Mouse (Mus musculus) hindbrain, embryonic 10.5 days (tissue): ENCODE measurements at regions not wholly inside any gene's neighbourhood (a gene's known extent, or its start where the extent isn't known, plus 50 kb on each side); places are given as distances from the start of the nearest gene placed in this dataset.
A peak's percentile ranks its signal among the peaks of the same experiment; 100 is the strongest.
"Not testable (repeated sequence)": the region's sequence is repeated elsewhere in the genome, so short reads cannot be mapped to it uniquely, and the experiment has no call there.

Experiments
- DNase-seq: peaks from one replicate; pipeline ENCODE4 v3.0.0-alpha.2; 2017; ENCODE audit warnings: low spot score
- H3K27ac ChIP-seq: fragments of 300-500 bp; sonication (generic); 2 replicates; pipeline ENCODE4 v1.5.1; 2016; ENCODE audit warnings: mild to moderate bottlenecking, moderate library complexity
- H3K27me3 ChIP-seq: fragments of 300-500 bp; sonication (generic); 2 replicates; pipeline ENCODE4 v1.6.1; 2016; ENCODE audit warnings: mild to moderate bottlenecking; ENCODE audit not compliant: poor library complexity, insufficient read depth, severe bottlenecking
- H3K36me3 ChIP-seq: fragments of 300-500 bp; sonication (generic); 2 replicates; pipeline ENCODE4 v1.6.1; 2016; ENCODE audit warnings: mild to moderate bottlenecking, moderate library complexity
- H3K4me1 ChIP-seq: fragments of 300-500 bp; sonication (generic); replicated peaks from 2 replicates; pipeline ENCODE4 v1.6.1; 2016; ENCODE audit warnings: mild to moderate bottlenecking
- H3K4me3 ChIP-seq: fragments of 300-500 bp; sonication (generic); 2 replicates; pipeline ENCODE4 v1.5.1; 2016; ENCODE audit warnings: mild to moderate bottlenecking, moderate library complexity
- H3K9me3 ChIP-seq: fragments of 300-500 bp; sonication (generic); 2 replicates; pipeline ENCODE4 v1.6.1; 2016; ENCODE audit warnings: mild to moderate bottlenecking, moderate library complexity
- WGBS: fragments of 180-500 bp; shearing (Covaris S2); methylation state at CpG from one replicate; pipeline ENCODE4 v1.1.7; 2016; 5-methylcytosine and 5-hydroxymethylcytosine counted together

GRCm38 (mm10) chr3:21955681-21956080, 120.8 kb upstream of the Tbl1xr1 start:
- Histone ChIP-seq H3K4me3 (no peak overlapping the region), H3K9me3 (no peaks in the 10 kb centered on the region), H3K36me3 (no peaks in the 10 kb centered on the region), H3K4me1 (peaks cover 10% of the 10 kb centered on the region), H3K27me3 (no peaks in the 10 kb centered on the region), H3K27ac (no peak overlapping the region)
- 60% methylated on average over 2 of the region's 2 CpGs for WGBS
- DNase-seq = no peak

- H3K4me3 ChIP-seq, DNase-seq, H3K27ac ChIP-seq, H3K9me3 ChIP-seq, H3K27me3 ChIP-seq, H3K36me3 ChIP-seq: not testable (repeated sequence)
- WGBS = 59% methylated on average over 6 of the region's 6 CpGs
- H3K4me1 ChIP-seq = peaks cover 12% of the 10 kb centered on the region
Measured at GRCm38 (mm10) chr3:21957105-21957504, 119.3 kb upstream of the Tbl1xr1 start.

GRCm38 (mm10) chr3:21958595-21959286, 117.7 kb upstream of the Tbl1xr1 start:
- WGBS = 90% methylated on average over 6 of the region's 6 CpGs
- H3K9me3 ChIP-seq = no peaks in the 10 kb centered on the region
- no peak for DNase-seq
- no peak overlapping the region for H3K27ac ChIP-seq
- H3K4me1 ChIP-seq = peaks cover 18% of the 10 kb centered on the region
- no peaks in the 10 kb centered on the region for H3K27me3 ChIP-seq
- no peak overlapping the region for H3K4me3 ChIP-seq
- no peaks in the 10 kb centered on the region for H3K36me3 ChIP-seq

GRCm38 (mm10) chr3:21961091-21961490, 115.4 kb upstream of the Tbl1xr1 start:
- Histone ChIP-seq H3K27me3 (no peaks in the 10 kb centered on the region), H3K27ac (no peak overlapping the region), H3K4me1 (peaks cover 24% of the 10 kb centered on the region), H3K36me3 (no peaks in the 10 kb centered on the region), H3K9me3 (no peaks in the 10 kb centered on the region), H3K4me3 (no peak overlapping the region)
- WGBS = 82% methylated on average over 6 of the region's 6 CpGs
- DNase-seq = no peak

- H3K9me3 ChIP-seq = no peaks in the 10 kb centered on the region
- no peaks in the 10 kb centered on the region for H3K36me3 ChIP-seq
- no peaks in the 10 kb centered on the region for H3K27me3 ChIP-seq
- DNase-seq = no peak
- no peak overlapping the region for H3K27ac ChIP-seq
- H3K4me3 ChIP-seq = no peak overlapping the region
- H3K4me1 ChIP-seq = peaks cover 24% of the 10 kb centered on the region
- 84% methylated on average over 5 of the region's 5 CpGs for WGBS
Measured at GRCm38 (mm10) chr3:21961746-21962145, 114.7 kb upstream of the Tbl1xr1 start.

- WGBS = 46% methylated on average over 7 of the region's 7 CpGs
- DNase-seq = no peak
- no peak overlapping the region for H3K4me3 ChIP-seq
- H3K4me1 ChIP-seq = peaks cover 24% of the 10 kb centered on the region
- H3K36me3 ChIP-seq = no peaks in the 10 kb centered on the region
- H3K27me3 ChIP-seq = no peaks in the 10 kb centered on the region
- no peaks in the 10 kb centered on the region for H3K9me3 ChIP-seq
- peak overlapping the region; percentile 53 for H3K27ac ChIP-seq
Measured at GRCm38 (mm10) chr3:21962360-21962782, 114.1 kb upstream of the Tbl1xr1 start.

GRCm38 (mm10) chr3:21962921-21963732, 113.3 kb upstream of the Tbl1xr1 start:
- 41% methylated on average over 7 of the region's 7 CpGs for WGBS
- H3K4me1 ChIP-seq = peaks cover 24% of the 10 kb centered on the region
- DNase-seq = no peak
- H3K27me3 ChIP-seq = no peaks in the 10 kb centered on the region
- H3K9me3 ChIP-seq = no peaks in the 10 kb centered on the region
- H3K4me3 ChIP-seq = no peak overlapping the region
- H3K36me3 ChIP-seq = no peaks in the 10 kb centered on the region
- H3K27ac ChIP-seq = peak overlapping the region; percentile 53

GRCm38 (mm10) chr3:21963733-21964351, 112.6 kb upstream of the Tbl1xr1 start:
- 88% methylated on average over 1 of the region's 1 CpGs for WGBS

GRCm38 (mm10) chr3:21964438-21964837, 112.0 kb upstream of the Tbl1xr1 start:
- peaks cover 24% of the 10 kb centered on the region for H3K4me1 ChIP-seq
- no peak overlapping the region for H3K27ac ChIP-seq
- no peaks in the 10 kb centered on the region for H3K9me3 ChIP-seq
- H3K27me3 ChIP-seq = no peaks in the 10 kb centered on the region
- WGBS = 73% methylated on average over 6 of the region's 6 CpGs
- no peak for DNase-seq
- no peak overlapping the region for H3K4me3 ChIP-seq
- no peaks in the 10 kb centered on the region for H3K36me3 ChIP-seq

More at GRCm38 (mm10) chr3:21963733-21964351, 112.6 kb upstream of the Tbl1xr1 start:
- DNase-seq = no peak
- Histone ChIP-seq H3K4me3 (no peak overlapping the region), H3K4me1 (peaks cover 24% of the 10 kb centered on the region), H3K9me3 (no peaks in the 10 kb centered on the region), H3K27me3 (no peaks in the 10 kb centered on the region), H3K36me3 (no peaks in the 10 kb centered on the region), H3K27ac (0 out of 2 replicates have a peak overlapping the region, but pooled peaks have one; percentile 53)

- Histone ChIP-seq H3K4me3 (no peak overlapping the region), H3K9me3 (no peaks in the 10 kb centered on the region), H3K27me3 (no peaks in the 10 kb centered on the region), H3K4me1 (peaks cover 35% of the 10 kb centered on the region), H3K36me3 (no peaks in the 10 kb centered on the region), H3K27ac (no peak overlapping the region)
- 87% methylated on average over 1 of the region's 1 CpGs for WGBS
- no peak for DNase-seq
Measured at GRCm38 (mm10) chr3:21965556-21965955, 110.9 kb upstream of the Tbl1xr1 start.

- 100% methylated on average over 1 of the region's 1 CpGs for WGBS
- Histone ChIP-seq H3K27ac (no peak overlapping the region), H3K9me3 (no peaks in the 10 kb centered on the region), H3K36me3 (no peaks in the 10 kb centered on the region), H3K4me1 (peaks cover 13% of the 10 kb centered on the region), H3K27me3 (no peaks in the 10 kb centered on the region), H3K4me3 (no peak overlapping the region)
- DNase-seq = no peak
Measured at GRCm38 (mm10) chr3:21971731-21972130, 104.7 kb upstream of the Tbl1xr1 start.

- WGBS = 92% methylated on average over 1 of the region's 1 CpGs
- Histone ChIP-seq H3K9me3 (no peaks in the 10 kb centered on the region), H3K27ac (no peak overlapping the region), H3K4me1 (peaks cover 13% of the 10 kb centered on the region), H3K27me3 (no peaks in the 10 kb centered on the region), H3K36me3 (no peaks in the 10 kb centered on the region), H3K4me3 (no peak overlapping the region)
- DNase-seq = no peak
Measured at GRCm38 (mm10) chr3:21973153-21973552, 103.3 kb upstream of the Tbl1xr1 start.

GRCm38 (mm10) chr3:21973681-21974080, 102.8 kb upstream of the Tbl1xr1 start:
- no peaks in the 10 kb centered on the region for H3K27me3 ChIP-seq
- 85% methylated on average over 7 of the region's 7 CpGs for WGBS
- no peaks in the 10 kb centered on the region for H3K9me3 ChIP-seq
- no peaks in the 10 kb centered on the region for H3K36me3 ChIP-seq
- DNase-seq = no peak
- no peak overlapping the region for H3K4me3 ChIP-seq
- peaks cover 13% of the 10 kb centered on the region for H3K4me1 ChIP-seq
- H3K27ac ChIP-seq = no peak overlapping the region
